Mouse (Mus musculus): ENCODE results near the gene Krt28.

DNA sequence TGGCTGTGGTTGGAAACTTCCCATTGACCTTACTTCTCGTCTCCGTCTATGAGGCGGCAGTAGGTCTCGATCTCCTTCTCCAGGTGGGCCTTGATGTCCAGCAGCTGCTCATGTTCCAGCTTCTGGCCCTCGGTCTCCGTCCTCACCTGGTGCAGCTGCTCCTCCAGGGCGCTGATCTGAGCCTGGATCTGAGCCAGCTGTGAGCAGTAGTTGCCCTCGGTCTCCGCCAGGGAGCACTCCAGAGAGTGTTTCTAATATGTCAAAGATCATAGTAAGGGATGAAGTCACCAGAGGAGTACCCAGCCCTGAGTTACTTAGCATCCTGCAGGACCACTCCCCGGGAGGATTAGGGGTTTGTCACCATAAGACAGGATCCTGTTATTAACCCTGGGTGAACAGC, 7.9 kb downstream of the Krt28 start:
- TF ChIP-seq CTCF (IDR thresholded peaks at IDR 0.05; ENCODE audit: borderline replicate concordance, insufficient read depth, low read length): no peak
- no peak for TF ChIP-seq POLR2A (IDR thresholded peaks at IDR 0.05; ENCODE audit: low read depth, low read length)

All from embryonic fibroblast, embryonic 13.5 days (primary cell).